In the genomic region with DNA sequence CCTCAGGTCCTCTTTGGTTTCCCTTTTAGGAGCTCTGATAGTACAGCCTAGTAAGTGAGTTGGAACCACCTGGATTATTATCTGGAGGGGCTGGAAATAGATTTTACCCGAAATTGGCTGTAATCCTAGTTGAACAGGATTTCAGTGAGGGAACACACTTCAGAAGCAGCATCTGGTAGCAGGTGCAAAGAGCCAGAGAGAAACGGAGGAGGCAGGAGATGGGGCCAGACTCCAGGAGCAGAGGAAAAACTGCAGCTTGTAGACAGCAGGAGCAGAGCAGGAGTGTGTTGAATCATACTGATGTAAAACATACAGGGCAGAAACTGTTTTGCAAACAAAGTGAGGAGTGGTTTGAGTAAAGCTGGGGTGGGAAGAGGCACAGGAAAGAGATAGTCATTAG, we compare ENCODE assay signal across 19 mouse cellular contexts. TPM values are rescaled to one million over a fixed set of nuclear protein-coding genes. Genes with fewer than 3 reads are reported as not detected.
DNase-seq lines count a peak whose midpoint lies in the region.
"Had no signal": no experiment of that assay in that cellular context is flagged by ENCODE, and none has a peak within 500 bp of the region (broad histone marks: within the 10 kb centered on the region; RNA-seq: fewer than 3 reads in every experiment).

No protein-coding gene starts in this region.

- peak; percentile 18 to 33 for DNase-seq in frontal cortex, postnatal 36 days (ENCODE audit: low spot score in 2 of 2)
- DNase-seq in frontal cortex, postnatal 10 days (ENCODE audit: low spot score in 2 of 2): no peak
- DNase-seq in left cerebral cortex, adult 18-20 months (ENCODE audit: low spot score in 2 of 2): peak; percentile 6 to 11
- no peak for DNase-seq in left cerebral cortex, adult 11 months (ENCODE audit: low spot score)
- DNase-seq in right cerebral cortex, adult 2 months (ENCODE audit: low spot score in 2 of 2): peak; percentile 22 to 23
- DNase-seq in right cerebral cortex, postnatal 14 days: no peak
- DNase-seq in right cerebral cortex, postnatal 25 days: peak; percentile 36
- no peak for DNase-seq in kidney, postnatal 36 days
- DNase-seq: adrenal gland, adult 2 months; adrenal gland, postnatal 14 days; cerebellum, adult 11-12 months; cerebellum, adult 8-10 months; cerebellum, postnatal 10 days; cerebellum, postnatal 36 days; gastrocnemius, adult 2 months; gastrocnemius, postnatal 14 days; heart, adult 18-20 months; heart, postnatal 14 days; heart, postnatal 4 days had no signal

RNA-seq across cellular contexts. Expression of gene Stx18, which starts 6.4 kb away (rescaled TPM):
- total RNA-seq in left cerebral cortex, adult 18-20 months (2021): 10 to 100 TPM; 35.8 to 36.7 TPM

Comparison
In these comparisons a context has a peak if more than half of its experiments do, and no peak if none do; other contexts are left out.
1. DNase-seq: peak in frontal cortex, postnatal 36 days (2 of 2), left cerebral cortex, adult 18-20 months (2 of 2), right cerebral cortex, adult 2 months (2 of 2) and right cerebral cortex, postnatal 25 days (single experiment); none in frontal cortex, postnatal 10 days (0 of 2), left cerebral cortex, adult 11 months (single experiment), right cerebral cortex, postnatal 14 days (single experiment) and kidney, postnatal 36 days (0 of 2).